Mouse (Mus musculus): Measurements from ENCODE around the gene Hsd17b3. TPM values are rescaled to one million over a fixed set of nuclear protein-coding genes. Genes with fewer than 3 reads are reported as not detected.

Hsd17b3 gene
- polyA plus RNA-seq, 1 experiment from 2014 or later = not detected

- Histone ChIP-seq H3K27me3 (replicated peaks; ENCODE audit: control insufficient read depth, insufficient read depth, low read length) (no peaks in the 10 kb centered on the region), H3K36me3 (ENCODE audit: control insufficient read depth, insufficient read depth, low read length) (no peaks in the 10 kb centered on the region), H3K4me3 (ENCODE audit: low read length) (no peak overlapping the region), H3K4me1 (ENCODE audit: control insufficient read depth, insufficient read depth, low read depth, low read length) (peaks cover 5% of the 10 kb centered on the region), H3K9ac (ENCODE audit: low read depth, low read length) (no peak overlapping the region), H3K4me2 (ENCODE audit: low read length) (no peak overlapping the region), H3K9me3 (ENCODE audit: control insufficient read depth, low read length) (no peaks in the 10 kb centered on the region), H3K27ac (ENCODE audit: low read depth, low read length) (no peak overlapping the region)
- ATAC-seq = no peak
- WGBS = 97% methylated on average over 1 of the region's 1 CpGs
Measured at GRCm38 (mm10) chr13:64110421-64110820, 21.4 kb upstream of the Hsd17b3 start.

DNA sequence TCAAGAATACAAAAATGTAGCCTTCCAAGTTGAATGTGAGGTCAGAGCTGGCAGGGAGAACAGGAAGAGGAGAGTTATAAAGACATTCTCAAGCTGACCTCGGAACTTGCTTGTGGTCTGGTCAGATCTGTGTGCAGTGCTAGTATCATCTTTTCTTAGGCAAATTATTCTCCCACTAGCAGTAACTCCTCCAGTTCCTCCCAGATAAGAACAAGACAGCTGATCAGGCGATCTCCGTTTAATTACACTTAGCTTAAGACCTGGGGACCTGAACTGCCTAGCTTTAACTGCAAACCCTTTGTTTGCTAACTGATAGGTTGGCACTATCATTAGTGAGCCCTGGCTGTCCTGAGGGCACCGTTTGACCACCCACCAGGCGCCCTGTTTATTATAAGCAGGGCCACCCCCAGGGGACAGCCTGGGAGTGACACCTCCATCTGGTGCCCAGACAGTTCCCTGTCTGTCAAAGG lies 19.4 kb upstream of the Hsd17b3 start:
- WGBS = 12% methylated on average over 5 of the region's 5 CpGs
- Histone ChIP-seq H3K36me3 (ENCODE audit: control insufficient read depth, insufficient read depth, low read length) (no peaks in the 10 kb centered on the region), H3K4me2 (ENCODE audit: low read length) (peak overlapping the region; percentile 29)

DNA sequence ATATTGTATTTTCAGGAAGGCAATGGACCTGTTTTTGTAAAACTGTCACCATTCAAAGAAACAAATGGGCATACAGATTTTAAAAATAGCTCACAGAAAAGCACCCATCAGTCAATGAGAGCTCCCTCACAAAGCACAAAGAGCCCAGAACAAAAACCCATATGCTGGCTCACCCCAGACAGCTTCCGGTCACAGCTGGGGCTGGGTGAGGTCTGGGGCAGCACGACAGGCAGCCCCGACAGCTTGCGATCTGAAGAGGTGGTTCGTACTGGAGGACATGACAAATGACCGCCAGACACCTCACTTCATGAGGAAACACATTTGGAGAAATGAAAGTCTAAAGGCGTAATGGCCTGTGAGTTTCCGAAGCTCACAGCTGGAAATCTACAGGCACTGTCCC lies 18.5 kb upstream of the Hsd17b3 start:
- no peaks in the 10 kb centered on the region for H3K9me3 ChIP-seq (ENCODE audit: control insufficient read depth, low read length)
- H3K4me2 ChIP-seq (ENCODE audit: low read length) = 0 out of 2 replicates have a peak overlapping the region, but pooled peaks have one; percentile 14
- H3K27me3 ChIP-seq (replicated peaks; ENCODE audit: control insufficient read depth, insufficient read depth, low read length) = no peaks in the 10 kb centered on the region
- H3K4me1 ChIP-seq (ENCODE audit: control insufficient read depth, insufficient read depth, low read depth, low read length) = peaks cover 5% of the 10 kb centered on the region
- 13% methylated on average over 8 of the region's 8 CpGs for WGBS
- no peaks in the 10 kb centered on the region for H3K36me3 ChIP-seq (ENCODE audit: control insufficient read depth, insufficient read depth, low read length)
- peak; percentile 37; the same call in 1 of the 2 replicates for ATAC-seq
- H3K4me3 ChIP-seq (ENCODE audit: low read length) = no peak overlapping the region
- H3K9ac ChIP-seq (ENCODE audit: low read depth, low read length) = no peak overlapping the region
- H3K27ac ChIP-seq (ENCODE audit: low read depth, low read length) = no peak overlapping the region

More for the DNA sequence above, 19.4 kb upstream of the Hsd17b3 start:
- no peak overlapping the region for H3K4me3 ChIP-seq (ENCODE audit: low read length)
- no peak overlapping the region for H3K9ac ChIP-seq (ENCODE audit: low read depth, low read length)
- H3K27ac ChIP-seq (ENCODE audit: low read depth, low read length) = no peak overlapping the region
- no peaks in the 10 kb centered on the region for H3K27me3 ChIP-seq (replicated peaks; ENCODE audit: control insufficient read depth, insufficient read depth, low read length)
- H3K4me1 ChIP-seq (ENCODE audit: control insufficient read depth, insufficient read depth, low read depth, low read length) = peaks cover 5% of the 10 kb centered on the region
- H3K9me3 ChIP-seq (ENCODE audit: control insufficient read depth, low read length) = no peaks in the 10 kb centered on the region
- no peak for ATAC-seq

- 28% methylated on average over 3 of the region's 3 CpGs for WGBS
- Histone ChIP-seq H3K4me2 (ENCODE audit: low read length) (no peak overlapping the region), H3K9me3 (ENCODE audit: control insufficient read depth, low read length) (no peaks in the 10 kb centered on the region), H3K27me3 (replicated peaks; ENCODE audit: control insufficient read depth, insufficient read depth, low read length) (no peaks in the 10 kb centered on the region), H3K27ac (ENCODE audit: low read depth, low read length) (no peak overlapping the region), H3K9ac (ENCODE audit: low read depth, low read length) (no peak overlapping the region), H3K36me3 (ENCODE audit: control insufficient read depth, insufficient read depth, low read length) (no peaks in the 10 kb centered on the region), H3K4me3 (ENCODE audit: low read length) (no peak overlapping the region), H3K4me1 (ENCODE audit: control insufficient read depth, insufficient read depth, low read depth, low read length) (peaks cover 5% of the 10 kb centered on the region)
- ATAC-seq = no peak
Measured at GRCm38 (mm10) chr13:64107105-64107504, 18.1 kb upstream of the Hsd17b3 start.

DNA sequence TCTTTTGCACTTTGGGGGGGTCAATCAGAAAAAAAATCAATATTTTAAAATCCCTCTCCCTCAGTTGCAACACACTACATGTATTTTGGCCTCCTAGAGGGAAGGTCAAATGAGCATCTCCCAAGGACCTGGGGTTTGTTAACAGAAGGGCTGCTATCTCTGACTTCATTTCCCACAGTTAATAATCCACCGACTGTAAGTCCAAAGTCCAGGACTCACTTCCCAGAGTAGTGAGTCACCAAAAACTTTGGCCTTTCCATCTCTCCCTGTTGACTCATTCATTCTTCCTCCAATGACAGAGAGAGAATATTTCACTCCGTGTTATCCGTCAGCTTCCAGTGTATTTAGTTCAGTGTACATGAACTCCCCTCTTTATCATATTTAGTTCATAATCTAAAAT lies 16.7 kb upstream of the Hsd17b3 start:
- Histone ChIP-seq H3K27me3 (replicated peaks; ENCODE audit: control insufficient read depth, insufficient read depth, low read length) (no peaks in the 10 kb centered on the region), H3K9ac (ENCODE audit: low read depth, low read length) (no peak overlapping the region), H3K9me3 (ENCODE audit: control insufficient read depth, low read length) (no peaks in the 10 kb centered on the region), H3K36me3 (ENCODE audit: control insufficient read depth, insufficient read depth, low read length) (no peaks in the 10 kb centered on the region), H3K4me1 (ENCODE audit: control insufficient read depth, insufficient read depth, low read depth, low read length) (peaks cover 5% of the 10 kb centered on the region), H3K4me2 (ENCODE audit: low read length) (no peak overlapping the region), H3K4me3 (ENCODE audit: low read length) (no peak overlapping the region), H3K27ac (ENCODE audit: low read depth, low read length) (no peak overlapping the region)
- 90% methylated on average over 3 of the region's 3 CpGs for WGBS
- ATAC-seq = no peak

DNA sequence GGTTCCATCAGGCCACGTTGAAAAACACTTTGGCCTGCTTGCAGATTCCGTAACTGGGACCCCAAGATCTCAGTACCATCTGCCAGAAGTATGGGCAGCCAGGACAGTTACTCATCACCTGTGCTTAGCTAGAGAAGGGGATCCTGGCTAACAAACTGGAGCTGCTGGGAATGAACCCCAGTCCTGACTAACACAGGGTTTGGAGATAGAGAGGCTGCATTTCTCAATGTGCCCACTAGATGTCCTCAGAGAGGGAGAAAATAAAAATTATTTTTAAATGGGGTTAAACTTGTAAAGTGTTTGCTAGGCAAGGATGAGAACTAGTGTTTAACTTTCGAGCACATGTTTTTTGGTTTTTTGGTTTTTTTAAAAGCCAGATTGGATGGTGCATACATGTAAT lies 11.2 kb upstream of the Hsd17b3 start:
- H3K4me3 ChIP-seq (ENCODE audit: low read length) = no peak overlapping the region
- no peaks in the 10 kb centered on the region for H3K4me1 ChIP-seq (ENCODE audit: control insufficient read depth, insufficient read depth, low read depth, low read length)
- no peaks in the 10 kb centered on the region for H3K36me3 ChIP-seq (ENCODE audit: control insufficient read depth, insufficient read depth, low read length)
- ATAC-seq = peak; percentile 48; the same call in 1 of the 2 replicates
- no peak overlapping the region for H3K9ac ChIP-seq (ENCODE audit: low read depth, low read length)
- H3K27me3 ChIP-seq (replicated peaks; ENCODE audit: control insufficient read depth, insufficient read depth, low read length) = no peaks in the 10 kb centered on the region
- no peak overlapping the region for H3K4me2 ChIP-seq (ENCODE audit: low read length)
- 73% methylated on average over 3 of the region's 3 CpGs for WGBS
- H3K27ac ChIP-seq (ENCODE audit: low read depth, low read length) = no peak overlapping the region
- H3K9me3 ChIP-seq (ENCODE audit: control insufficient read depth, low read length) = no peaks in the 10 kb centered on the region

- Histone ChIP-seq H3K27me3 (replicated peaks; ENCODE audit: control insufficient read depth, insufficient read depth, low read length) (no peaks in the 10 kb centered on the region), H3K27ac (ENCODE audit: low read depth, low read length) (no peak overlapping the region), H3K36me3 (ENCODE audit: control insufficient read depth, insufficient read depth, low read length) (no peaks in the 10 kb centered on the region), H3K4me3 (ENCODE audit: low read length) (no peak overlapping the region), H3K4me1 (ENCODE audit: control insufficient read depth, insufficient read depth, low read depth, low read length) (no peaks in the 10 kb centered on the region), H3K4me2 (ENCODE audit: low read length) (no peak overlapping the region), H3K9me3 (ENCODE audit: control insufficient read depth, low read length) (no peaks in the 10 kb centered on the region), H3K9ac (ENCODE audit: low read depth, low read length) (no peak overlapping the region)
- 76% methylated on average over 9 of the region's 9 CpGs for WGBS
- no peak for ATAC-seq
Measured at GRCm38 (mm10) chr13:64098992-64099391, 10.0 kb upstream of the Hsd17b3 start.

- Histone ChIP-seq H3K27ac (ENCODE audit: low read depth, low read length) (no peak overlapping the region), H3K36me3 (ENCODE audit: control insufficient read depth, insufficient read depth, low read length) (no peaks in the 10 kb centered on the region), H3K4me3 (ENCODE audit: low read length) (no peak overlapping the region), H3K9me3 (ENCODE audit: control insufficient read depth, low read length) (no peaks in the 10 kb centered on the region), H3K4me1 (ENCODE audit: control insufficient read depth, insufficient read depth, low read depth, low read length) (no peaks in the 10 kb centered on the region), H3K27me3 (replicated peaks; ENCODE audit: control insufficient read depth, insufficient read depth, low read length) (no peaks in the 10 kb centered on the region), H3K4me2 (ENCODE audit: low read length) (no peak overlapping the region), H3K9ac (ENCODE audit: low read depth, low read length) (no peak overlapping the region)
- ATAC-seq = no peak
- 0% methylated on average over 1 of the region's 1 CpGs for WGBS
Measured at GRCm38 (mm10) chr13:64093341-64093740, 4.3 kb upstream of the Hsd17b3 start.

- Histone ChIP-seq H3K9me3 (ENCODE audit: control insufficient read depth, low read length) (no peaks in the 10 kb centered on the region), H3K27me3 (replicated peaks; ENCODE audit: control insufficient read depth, insufficient read depth, low read length) (no peaks in the 10 kb centered on the region), H3K4me2 (ENCODE audit: low read length) (no peak overlapping the region), H3K36me3 (ENCODE audit: control insufficient read depth, insufficient read depth, low read length) (no peaks in the 10 kb centered on the region), H3K4me3 (ENCODE audit: low read length) (no peak overlapping the region), H3K4me1 (ENCODE audit: control insufficient read depth, insufficient read depth, low read depth, low read length) (no peaks in the 10 kb centered on the region), H3K9ac (ENCODE audit: low read depth, low read length) (no peak overlapping the region), H3K27ac (ENCODE audit: low read depth, low read length) (no peak overlapping the region)
- 73% methylated on average over 6 of the region's 6 CpGs for WGBS
- ATAC-seq = no peak
Measured at GRCm38 (mm10) chr13:64092752-64093151, 3.7 kb upstream of the Hsd17b3 start.

DNA sequence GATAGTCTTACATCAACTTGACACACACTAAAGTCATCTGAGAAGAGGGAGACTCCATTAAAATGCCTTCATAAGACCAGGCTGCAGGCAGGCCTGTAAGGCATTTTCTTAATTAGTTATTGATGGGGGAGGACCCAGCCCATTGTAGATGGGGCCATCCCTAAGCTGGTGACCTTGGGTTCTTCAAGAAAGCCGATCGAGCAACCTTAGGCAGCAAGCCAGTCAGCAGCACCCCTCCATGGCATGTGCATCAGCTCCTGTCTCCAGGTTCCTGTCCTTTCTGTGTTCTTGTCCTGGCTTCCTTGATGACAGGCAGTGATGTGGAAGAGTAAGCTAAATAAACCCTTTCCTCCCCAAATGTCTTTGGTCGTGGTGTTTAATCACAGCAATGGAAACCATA lies 3.1 kb upstream of the Hsd17b3 start:
- Histone ChIP-seq H3K27ac (ENCODE audit: low read depth, low read length) (no peak overlapping the region), H3K9ac (ENCODE audit: low read depth, low read length) (no peak overlapping the region), H3K4me2 (ENCODE audit: low read length) (no peak overlapping the region), H3K27me3 (replicated peaks; ENCODE audit: control insufficient read depth, insufficient read depth, low read length) (no peaks in the 10 kb centered on the region), H3K9me3 (ENCODE audit: control insufficient read depth, low read length) (no peaks in the 10 kb centered on the region), H3K4me1 (ENCODE audit: control insufficient read depth, insufficient read depth, low read depth, low read length) (no peaks in the 10 kb centered on the region), H3K4me3 (ENCODE audit: low read length) (no peak overlapping the region), H3K36me3 (ENCODE audit: control insufficient read depth, insufficient read depth, low read length) (no peaks in the 10 kb centered on the region)
- ATAC-seq = no peak
- 78% methylated on average over 3 of the region's 3 CpGs for WGBS
